Mouse (Mus musculus): Measurements from ENCODE around the gene Lrp4. TPM values are rescaled to one million over a fixed set of nuclear protein-coding genes. Genes with fewer than 3 reads are reported as not detected.

The Lrp4 gene
- total RNA-seq, 2 experiments from 2014 or later = 8.8 to 9.6 TPM

- no peak for DNase-seq (ENCODE audit: low spot score)
These were observed 27.4 kb downstream of the Lrp4 start for GRCm38 (mm10) chr2:91484698-91485097.

GRCm38 (mm10) chr2:91485256-91485655 is 27.9 kb downstream of the Lrp4 start:
- DNase-seq (ENCODE audit: low spot score) = no peak

DNA sequence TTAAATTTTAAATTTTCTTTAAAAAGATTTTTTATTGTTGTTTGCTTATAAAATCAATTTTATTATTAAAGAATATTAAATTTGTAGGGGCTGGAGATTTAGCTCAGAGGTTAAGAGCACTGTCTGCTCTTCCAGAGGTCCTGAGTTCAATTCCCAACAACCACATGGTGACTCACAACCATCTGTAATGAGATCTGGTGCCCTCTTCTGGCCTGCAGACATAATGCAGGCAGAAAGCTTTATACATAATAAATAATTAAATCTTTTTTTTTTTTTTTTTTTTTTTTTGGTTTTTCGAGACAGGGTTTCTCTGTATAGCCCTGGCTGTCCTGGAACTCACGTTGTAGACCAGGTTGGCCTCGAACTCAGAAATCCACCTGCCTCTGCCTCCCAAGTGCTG is 30.0 kb downstream of the Lrp4 start:
- peak; percentile 24 for DNase-seq (ENCODE audit: low spot score)

DNA sequence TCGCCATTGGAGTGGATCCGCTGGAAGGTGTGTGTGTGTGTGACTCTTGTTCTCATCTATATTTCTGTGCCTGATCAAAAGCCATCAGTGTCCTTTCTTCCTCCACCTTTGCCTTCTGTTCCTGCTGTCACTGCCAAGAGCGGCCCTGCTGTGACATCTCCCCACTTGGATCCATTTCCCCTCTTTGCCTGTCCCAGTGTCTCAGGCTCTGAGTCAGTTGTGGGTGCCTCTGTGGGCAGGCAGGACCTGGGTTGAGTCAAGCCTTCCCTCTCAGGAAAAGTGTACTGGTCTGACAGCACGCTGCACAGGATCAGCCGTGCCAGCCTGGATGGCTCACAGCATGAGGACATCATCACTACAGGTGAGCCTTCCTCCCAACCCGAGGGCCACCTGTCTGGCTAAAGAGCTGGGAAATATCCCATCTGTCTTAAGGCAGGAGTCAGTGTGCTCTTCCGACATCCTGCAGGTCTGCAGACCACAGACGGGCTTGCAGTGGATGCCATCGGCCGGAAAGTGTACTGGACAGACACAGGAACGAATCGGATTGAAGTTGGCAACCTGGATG is 34.8 kb downstream of the Lrp4 start:
- DNase-seq (ENCODE audit: low spot score) = no peak

- DNase-seq (ENCODE audit: low spot score) = peak; percentile 19
These were observed 36.7 kb downstream of the Lrp4 start for GRCm38 (mm10) chr2:91493981-91494380.

DNA sequence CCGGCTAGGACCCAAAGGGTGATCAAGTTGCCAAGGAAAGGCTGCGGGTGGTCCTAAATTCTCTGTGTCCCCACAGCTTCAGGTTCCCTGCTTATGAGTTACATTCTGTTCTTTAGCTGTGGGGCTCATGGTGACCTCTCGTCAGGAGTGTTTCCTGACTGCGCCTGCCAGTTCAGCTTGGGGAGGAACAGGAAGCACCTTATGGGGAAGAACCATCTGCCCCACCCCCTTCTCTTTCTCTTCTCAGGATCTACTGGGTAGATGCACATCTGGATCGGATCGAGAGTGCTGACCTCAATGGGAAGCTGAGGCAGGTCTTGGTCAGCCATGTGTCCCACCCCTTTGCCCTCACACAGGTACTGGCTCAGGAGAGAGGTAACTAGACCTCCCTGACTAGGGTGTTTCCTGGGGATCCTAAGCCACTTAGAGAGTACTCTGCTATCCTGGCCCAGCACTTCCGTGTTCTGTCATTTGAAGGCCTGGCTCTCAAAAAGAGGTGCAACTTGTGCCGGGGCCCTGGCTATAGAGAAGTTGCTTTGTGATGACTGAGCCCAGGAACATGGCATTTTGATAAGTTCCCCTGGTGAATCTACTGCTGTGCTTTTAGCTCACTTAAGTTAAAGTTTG is 40.9 kb downstream of the Lrp4 start:
- no peak for DNase-seq (ENCODE audit: low spot score)

GRCm38 (mm10) chr2:91508076-91508475 is 50.8 kb downstream of the Lrp4 start:
- no peak for DNase-seq (ENCODE audit: low spot score)

GRCm38 (mm10) chr2:91517186-91517585 is 59.9 kb downstream of the Lrp4 start:
- no peak for DNase-seq (ENCODE audit: low spot score)

- DNase-seq (ENCODE audit: low spot score) = peak; percentile 91
These were observed 69.2 kb downstream of the Lrp4 start, which contains the start of gene Ckap5 for GRCm38 (mm10) chr2:91526294-91527146. TSS of gene Ckap5 (plus strand) at chr2:91526762.

DNA sequence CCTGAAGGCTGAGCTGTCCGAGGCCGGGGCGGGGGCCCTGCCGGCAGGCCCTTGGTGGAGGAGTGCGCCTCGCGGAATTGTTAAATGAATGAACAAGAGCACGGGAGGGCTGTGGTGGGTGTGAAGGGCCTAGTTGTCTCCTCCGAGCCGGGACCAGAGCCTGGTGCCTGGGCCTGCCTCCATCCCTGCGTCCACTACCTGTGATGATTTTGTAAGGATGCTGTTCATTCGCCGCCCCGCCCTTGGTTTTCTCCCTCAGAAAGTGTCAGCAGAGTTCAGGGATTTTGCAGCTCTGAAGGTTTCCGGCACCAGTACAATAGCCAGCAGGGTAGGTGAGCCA is 69.8 kb downstream of the Lrp4 start:
- no peak for DNase-seq (ENCODE audit: low spot score)

- DNase-seq (ENCODE audit: low spot score) = peak; percentile 92
These were observed 80.4 kb downstream of the Lrp4 start for GRCm38 (mm10) chr2:91537588-91538205.

Other genes with a start within 250 kb of the Lrp4 start
- 1 to 10 TPM; 2.9 TPM for gene Ddb2, start 220.5 kb upstream of the Lrp4 start, total RNA-seq (2021)
- 100 to 1,000 TPM; 311 to 416 TPM for gene Pacsin3, start 201.6 kb upstream of the Lrp4 start, total RNA-seq (2021)
- gene Arfgap2, start 192.5 kb upstream of the Lrp4 start, total RNA-seq (2021) = 100 to 1,000 TPM; 136 to 146 TPM
- 10 to 100 TPM; 14.4 to 21.7 TPM for gene 1110051M20Rik, start 12.8 kb upstream of the Lrp4 start, total RNA-seq (2021)
- gene Ckap5, start 69.3 kb downstream of the Lrp4 start, total RNA-seq (2021) = 10 to 100 TPM; 33.0 to 33.2 TPM
- gene F2, start 178.9 kb downstream of the Lrp4 start, total RNA-seq (2021) = under 1 TPM in 1 of 2 experiments, not detected in 1; 0.83 TPM
- gene Zfp408, start 192.3 kb downstream of the Lrp4 start, total RNA-seq (2021) = 1 to 10 TPM; 2.4 to 3.0 TPM
- gene Arhgap1, start 192.3 kb downstream of the Lrp4 start, total RNA-seq (2021) = 1 to 10 TPM; 4.6 to 6.9 TPM